Mouse (Mus musculus): ENCODE data around the gene Adcy1. TPM values are rescaled to one million over a fixed set of nuclear protein-coding genes. Genes with fewer than 3 reads are reported as not detected.

Gene Adcy1
- total RNA-seq, 1 experiment: 5.5 TPM

DNA sequence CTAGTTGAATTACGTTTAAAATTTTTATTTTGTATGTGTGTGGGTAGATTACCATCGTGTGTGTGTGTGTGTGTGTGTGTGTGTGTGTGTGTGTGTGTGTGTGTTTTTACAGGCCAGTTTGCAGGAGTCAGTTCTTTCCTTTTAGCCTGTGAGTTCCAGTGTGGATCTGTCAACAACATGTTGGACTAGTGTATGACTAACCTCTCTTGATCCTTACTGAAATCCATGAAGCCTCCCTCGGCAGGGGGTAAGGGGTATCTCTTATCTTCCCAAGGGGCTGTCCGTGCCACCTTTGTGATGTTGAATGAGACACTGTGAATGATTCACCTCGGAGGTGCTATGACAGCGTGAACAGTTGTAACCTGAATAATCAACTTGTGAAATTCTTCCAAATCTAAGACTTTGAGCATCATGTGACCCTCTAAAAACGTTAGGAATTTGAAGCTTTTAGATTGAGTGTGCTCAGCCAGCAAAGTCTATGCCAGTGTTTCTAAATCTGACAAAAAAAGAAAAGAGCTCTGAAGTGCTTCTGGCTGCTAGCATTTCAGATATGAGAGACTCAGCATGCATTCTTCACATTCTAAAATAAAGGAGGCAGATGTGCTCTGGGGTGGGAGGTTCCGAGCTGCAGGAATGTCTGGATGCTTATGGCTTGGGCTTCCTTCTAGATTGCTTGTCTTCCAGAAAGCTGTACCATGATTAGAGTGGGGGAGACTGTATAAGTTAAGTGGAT is 66.2 kb downstream of the Adcy1 start:
- H3K4me1 ChIP-seq (ENCODE audit: control insufficient read depth in 2 of 2, insufficient read depth in 2 of 2, low read length in 2 of 2, poor library complexity in 1 of 2): no peaks in the 10 kb centered on the region
- TF ChIP-seq ZNF384 (IDR thresholded peaks at IDR 0.05; ENCODE audit: low read depth, low read length) (no peak), CHD2 (IDR thresholded peaks at IDR 0.05; ENCODE audit: low read depth, low read length) (no peak), ZC3H11A (IDR thresholded peaks at IDR 0.05; ENCODE audit: borderline replicate concordance, low read depth, low read length) (no peak), HCFC1 (IDR thresholded peaks at IDR 0.05; ENCODE audit: borderline replicate concordance, insufficient read depth, low read length) (no peak), MAFK (IDR thresholded peaks at IDR 0.05; ENCODE audit: insufficient read depth, low read depth, low read length) (no peak)
- no peaks in the 10 kb centered on the region; the same call in 1 of the 2 replicates for H3K36me3 ChIP-seq (ENCODE audit: control insufficient read depth, insufficient read depth, low read length, poor library complexity, severe bottlenecking)
- in situ Hi-C loops (cut with MboI; ENCODE audit: low sequenced_read_pairs in 2 of 2, unreplicated experiment in 2 of 2): no loop called here
- H3K9ac ChIP-seq (ENCODE audit: insufficient read depth, low read depth, low read length, poor library complexity, severe bottlenecking): no peak overlapping the region
- DNase-seq (ENCODE audit: low read depth, low spot score): no peak
- no peaks in the 10 kb centered on the region for H3K9me3 ChIP-seq (ENCODE audit: control insufficient read depth, insufficient read depth, low read depth, low read length)
- H3K4me3 ChIP-seq (ENCODE audit: insufficient read depth in 1 of 2, low read depth in 1 of 2, low read length in 2 of 2, poor library complexity in 1 of 2, severe bottlenecking in 1 of 2): no peak overlapping the region
- no peak overlapping the region for H3K27ac ChIP-seq (ENCODE audit: insufficient read depth, low read depth, low read length, poor library complexity, severe bottlenecking)

GRCm38 (mm10) chr11:7132736-7133387 is 69.6 kb downstream of the Adcy1 start:
- Histone ChIP-seq H3K4me3 (ENCODE audit: insufficient read depth in 1 of 2, low read depth in 1 of 2, low read length in 2 of 2, poor library complexity in 1 of 2, severe bottlenecking in 1 of 2) (no peak overlapping the region), H3K36me3 (ENCODE audit: control insufficient read depth, insufficient read depth, low read length, poor library complexity, severe bottlenecking) (no peaks in the 10 kb centered on the region; the same call in 1 of the 2 replicates), H3K9ac (ENCODE audit: insufficient read depth, low read depth, low read length, poor library complexity, severe bottlenecking) (no peak overlapping the region), H3K9me3 (ENCODE audit: control insufficient read depth, insufficient read depth, low read depth, low read length) (no peaks in the 10 kb centered on the region), H3K27ac (ENCODE audit: insufficient read depth, low read depth, low read length, poor library complexity, severe bottlenecking) (no peak overlapping the region), H3K4me1 (ENCODE audit: control insufficient read depth in 2 of 2, insufficient read depth in 2 of 2, low read length in 2 of 2, poor library complexity in 1 of 2) (no peaks in the 10 kb centered on the region)
- in situ Hi-C loops (cut with MboI; ENCODE audit: low sequenced_read_pairs in 2 of 2, unreplicated experiment in 2 of 2): no loop called here
- no peak for TF ChIP-seq MAFK (IDR thresholded peaks at IDR 0.05; ENCODE audit: insufficient read depth, low read depth, low read length)
- no peak for TF ChIP-seq ZNF384 (IDR thresholded peaks at IDR 0.05; ENCODE audit: low read depth, low read length)
- TF ChIP-seq CHD2 (IDR thresholded peaks at IDR 0.05; ENCODE audit: low read depth, low read length): no peak
- no peak for TF ChIP-seq HCFC1 (IDR thresholded peaks at IDR 0.05; ENCODE audit: borderline replicate concordance, insufficient read depth, low read length)
- TF ChIP-seq ZC3H11A (IDR thresholded peaks at IDR 0.05; ENCODE audit: borderline replicate concordance, low read depth, low read length): no peak
- DNase-seq (ENCODE audit: low read depth, low spot score): no peak

DNA sequence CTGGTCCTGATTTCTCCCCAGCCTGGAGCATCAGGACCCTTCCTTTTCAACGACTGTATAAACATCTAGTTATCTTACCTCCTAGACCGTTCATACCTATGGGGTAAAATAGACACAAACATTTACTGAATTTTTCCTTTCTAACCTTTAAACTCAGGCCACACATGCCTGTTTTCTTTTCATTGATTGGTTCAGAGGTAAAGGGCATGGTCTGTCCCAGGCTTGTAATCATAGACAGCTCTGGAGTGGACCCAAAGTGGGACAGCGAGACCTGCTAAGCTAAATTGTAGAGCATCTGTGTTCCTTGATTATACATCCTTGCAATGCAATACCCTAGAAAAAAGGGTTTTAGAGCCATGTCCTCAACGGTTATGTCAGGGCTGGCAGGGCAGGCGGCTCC is 70.4 kb downstream of the Adcy1 start:
- no peaks in the 10 kb centered on the region for H3K4me1 ChIP-seq (ENCODE audit: control insufficient read depth in 2 of 2, insufficient read depth in 2 of 2, low read length in 2 of 2, poor library complexity in 1 of 2)
- DNase-seq (ENCODE audit: low read depth, low spot score): no peak
- H3K36me3 ChIP-seq (ENCODE audit: control insufficient read depth, insufficient read depth, low read length, poor library complexity, severe bottlenecking): no peaks in the 10 kb centered on the region; the same call in 1 of the 2 replicates
- no peak overlapping the region for H3K4me3 ChIP-seq (ENCODE audit: insufficient read depth in 1 of 2, low read depth in 1 of 2, low read length in 2 of 2, poor library complexity in 1 of 2, severe bottlenecking in 1 of 2)
- TF ChIP-seq MAFK (IDR thresholded peaks at IDR 0.05; ENCODE audit: insufficient read depth, low read depth, low read length) (no peak), HCFC1 (IDR thresholded peaks at IDR 0.05; ENCODE audit: borderline replicate concordance, insufficient read depth, low read length) (no peak), ZNF384 (IDR thresholded peaks at IDR 0.05; ENCODE audit: low read depth, low read length) (no peak), CHD2 (IDR thresholded peaks at IDR 0.05; ENCODE audit: low read depth, low read length) (no peak)
- in situ Hi-C loops (cut with MboI; ENCODE audit: low sequenced_read_pairs in 2 of 2, unreplicated experiment in 2 of 2): no loop called here
- H3K9me3 ChIP-seq (ENCODE audit: control insufficient read depth, insufficient read depth, low read depth, low read length): no peaks in the 10 kb centered on the region
- no peak overlapping the region for H3K27ac ChIP-seq (ENCODE audit: insufficient read depth, low read depth, low read length, poor library complexity, severe bottlenecking)
- no peak overlapping the region for H3K9ac ChIP-seq (ENCODE audit: insufficient read depth, low read depth, low read length, poor library complexity, severe bottlenecking)

DNA sequence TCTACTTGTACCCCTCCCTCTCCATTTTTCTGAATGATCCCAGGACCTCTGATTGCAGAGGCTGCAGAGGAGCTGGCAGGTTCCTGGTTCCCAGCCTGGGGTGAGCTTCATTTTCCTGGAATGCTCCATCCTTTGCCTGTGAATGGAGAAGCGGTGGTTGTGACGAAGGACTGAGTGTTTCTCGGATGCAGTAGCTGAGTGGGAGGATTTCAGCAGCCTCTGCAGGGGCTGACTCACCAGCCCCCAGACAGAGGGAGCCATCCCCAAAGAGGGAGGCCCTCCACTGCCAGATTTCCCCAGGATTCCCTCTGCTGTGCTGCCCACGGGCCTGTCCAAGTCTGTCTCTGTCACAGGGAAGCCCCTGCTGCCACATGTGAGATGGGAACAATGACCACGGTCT is 71.0 kb downstream of the Adcy1 start:
- no peaks in the 10 kb centered on the region; the same call in 1 of the 2 replicates for H3K36me3 ChIP-seq (ENCODE audit: control insufficient read depth, insufficient read depth, low read length, poor library complexity, severe bottlenecking)
- no peak overlapping the region for H3K27ac ChIP-seq (ENCODE audit: insufficient read depth, low read depth, low read length, poor library complexity, severe bottlenecking)
- H3K9ac ChIP-seq (ENCODE audit: insufficient read depth, low read depth, low read length, poor library complexity, severe bottlenecking): no peak overlapping the region
- H3K4me3 ChIP-seq (ENCODE audit: insufficient read depth in 1 of 2, low read depth in 1 of 2, low read length in 2 of 2, poor library complexity in 1 of 2, severe bottlenecking in 1 of 2): no peak overlapping the region
- no peaks in the 10 kb centered on the region for H3K9me3 ChIP-seq (ENCODE audit: control insufficient read depth, insufficient read depth, low read depth, low read length)
- TF ChIP-seq CHD2 (IDR thresholded peaks at IDR 0.05; ENCODE audit: low read depth, low read length) (no peak), ZNF384 (IDR thresholded peaks at IDR 0.05; ENCODE audit: low read depth, low read length) (no peak), HCFC1 (IDR thresholded peaks at IDR 0.05; ENCODE audit: borderline replicate concordance, insufficient read depth, low read length) (no peak), MAFK (IDR thresholded peaks at IDR 0.05; ENCODE audit: insufficient read depth, low read depth, low read length) (no peak), ZC3H11A (IDR thresholded peaks at IDR 0.05; ENCODE audit: borderline replicate concordance, low read depth, low read length) (no peak)
- in situ Hi-C loops (cut with MboI; ENCODE audit: low sequenced_read_pairs in 2 of 2, unreplicated experiment in 2 of 2): no loop called here
- no peak for DNase-seq (ENCODE audit: low read depth, low spot score)
- H3K4me1 ChIP-seq (ENCODE audit: control insufficient read depth in 2 of 2, insufficient read depth in 2 of 2, low read length in 2 of 2, poor library complexity in 1 of 2): no peaks in the 10 kb centered on the region

Data from ES-E14 (cell line).